Mouse (Mus musculus): ENCODE results near the gene Pla2g7.
"Not testable (repeated sequence)": the region's sequence is repeated elsewhere in the genome, so short reads cannot be mapped to it uniquely, and the experiment has no call there.

Pla2g7 gene

DNA sequence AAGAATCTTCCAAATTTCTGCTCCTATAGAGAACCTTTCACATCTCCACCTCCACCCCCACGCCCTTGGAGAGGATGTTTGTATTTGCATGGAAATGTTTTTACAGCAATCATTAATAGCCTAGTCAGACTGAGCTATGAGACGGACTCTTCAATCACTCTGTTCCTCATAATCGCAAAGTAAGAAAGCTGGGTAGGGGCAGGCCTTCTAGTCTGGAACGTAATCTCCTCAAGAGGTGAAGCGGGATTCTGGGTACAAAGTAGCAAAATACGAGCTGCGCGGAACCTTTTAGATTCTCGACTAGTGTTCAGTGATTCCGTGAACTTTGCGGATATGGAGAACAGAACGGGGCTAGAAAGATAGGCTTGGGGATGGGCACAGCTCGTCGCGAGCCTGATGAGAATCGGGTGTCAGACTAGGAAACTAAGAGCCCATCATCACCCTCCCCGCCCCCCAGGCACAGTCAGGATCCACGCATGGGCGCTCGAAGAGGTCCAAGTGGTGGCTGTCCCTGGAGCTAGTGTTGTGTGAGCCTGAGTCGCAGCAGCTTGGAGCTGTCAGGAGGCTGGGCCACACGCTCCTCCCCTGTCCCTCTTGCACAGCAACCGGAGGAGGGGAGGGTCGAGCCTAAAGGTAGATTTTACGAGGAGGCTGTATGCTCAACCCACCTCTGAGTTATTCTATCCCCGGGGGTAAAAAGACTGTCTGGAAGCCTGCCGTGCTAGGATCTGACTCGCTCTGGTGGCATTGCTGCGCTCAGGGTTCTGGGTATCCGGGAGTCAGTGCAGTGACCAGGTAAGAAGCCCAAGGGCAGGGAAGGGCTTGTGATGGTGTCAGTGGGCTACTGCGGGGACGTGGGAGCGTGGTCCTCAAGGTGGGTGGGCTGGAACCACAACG lies at the start of gene Pla2g7:
Gene Pla2g7, plus strand, starts transcription at position 107 of the 897 bp plus-strand sequence.
- DNase-seq (ENCODE audit: low spot score in 2 of 2), result peak; percentile 64 to 66

DNA sequence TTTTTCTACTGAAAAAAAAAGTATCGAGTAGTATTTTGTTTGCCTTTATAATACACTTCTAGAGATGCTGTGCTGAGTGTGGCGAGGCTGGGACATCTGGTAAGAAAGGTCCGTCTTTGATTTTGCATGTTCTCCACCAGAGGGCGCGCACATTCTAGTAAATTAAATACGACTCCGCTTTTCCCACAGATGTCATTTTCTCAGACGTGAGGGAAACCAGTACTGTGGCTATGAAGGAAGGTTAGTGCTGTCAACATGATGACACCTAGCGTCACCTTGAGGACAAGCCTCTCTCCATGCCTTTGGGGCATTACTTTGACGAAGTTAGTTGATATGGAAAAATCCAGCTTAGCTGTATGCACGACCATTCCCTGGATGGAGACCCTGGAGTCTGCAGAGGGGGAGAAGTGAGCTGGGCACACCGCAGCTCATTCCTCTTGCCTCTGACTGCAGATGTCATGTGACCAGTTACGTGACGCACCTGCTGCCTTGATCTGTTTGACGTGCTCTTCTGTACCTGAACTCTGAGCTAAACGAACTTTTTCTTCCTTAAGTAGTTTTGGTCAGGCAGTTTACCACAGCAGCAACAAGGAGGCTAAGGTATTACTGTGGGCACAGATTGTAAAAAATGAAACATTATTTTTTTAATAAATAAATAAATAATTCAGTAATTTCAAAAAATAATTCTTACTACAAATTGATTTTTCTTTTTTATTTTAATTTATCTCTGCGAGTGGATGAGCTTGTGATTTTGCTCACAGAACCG lies 49.1 kb upstream of the Pla2g7 start:
- peak; percentile 70 to 88 for DNase-seq (ENCODE audit: low spot score in 2 of 2)

- no peak for DNase-seq (ENCODE audit: low spot score in 2 of 2)
Measured at GRCm38 (mm10) chr17:43520166-43520565, 47.7 kb upstream of the Pla2g7 start.

DNA sequence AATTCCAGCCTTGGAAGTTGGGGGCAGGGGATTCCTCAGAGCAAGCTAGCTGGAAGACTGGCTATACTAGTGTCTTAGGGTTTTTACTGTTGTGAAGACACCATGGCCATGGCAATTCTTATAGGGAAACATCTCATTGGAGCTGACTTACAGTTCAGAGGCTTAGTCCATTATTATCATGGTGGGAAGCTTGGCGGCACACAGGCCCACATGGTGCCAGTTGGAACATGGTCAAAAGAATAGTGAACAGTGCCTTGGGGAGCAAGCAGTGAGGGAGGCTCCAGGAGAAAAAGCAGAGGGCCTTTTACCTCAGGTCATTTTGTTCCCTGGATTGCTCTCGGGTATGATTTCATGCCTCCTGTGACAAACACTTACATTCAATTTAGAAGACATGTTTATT lies 37.4 kb upstream of the Pla2g7 start:
- DNase-seq (ENCODE audit: low spot score in 2 of 2), result peak; percentile 48 to 52

GRCm38 (mm10) chr17:43531192-43531591 lies 36.7 kb upstream of the Pla2g7 start:
- no peak for DNase-seq (ENCODE audit: low spot score in 2 of 2)

DNA sequence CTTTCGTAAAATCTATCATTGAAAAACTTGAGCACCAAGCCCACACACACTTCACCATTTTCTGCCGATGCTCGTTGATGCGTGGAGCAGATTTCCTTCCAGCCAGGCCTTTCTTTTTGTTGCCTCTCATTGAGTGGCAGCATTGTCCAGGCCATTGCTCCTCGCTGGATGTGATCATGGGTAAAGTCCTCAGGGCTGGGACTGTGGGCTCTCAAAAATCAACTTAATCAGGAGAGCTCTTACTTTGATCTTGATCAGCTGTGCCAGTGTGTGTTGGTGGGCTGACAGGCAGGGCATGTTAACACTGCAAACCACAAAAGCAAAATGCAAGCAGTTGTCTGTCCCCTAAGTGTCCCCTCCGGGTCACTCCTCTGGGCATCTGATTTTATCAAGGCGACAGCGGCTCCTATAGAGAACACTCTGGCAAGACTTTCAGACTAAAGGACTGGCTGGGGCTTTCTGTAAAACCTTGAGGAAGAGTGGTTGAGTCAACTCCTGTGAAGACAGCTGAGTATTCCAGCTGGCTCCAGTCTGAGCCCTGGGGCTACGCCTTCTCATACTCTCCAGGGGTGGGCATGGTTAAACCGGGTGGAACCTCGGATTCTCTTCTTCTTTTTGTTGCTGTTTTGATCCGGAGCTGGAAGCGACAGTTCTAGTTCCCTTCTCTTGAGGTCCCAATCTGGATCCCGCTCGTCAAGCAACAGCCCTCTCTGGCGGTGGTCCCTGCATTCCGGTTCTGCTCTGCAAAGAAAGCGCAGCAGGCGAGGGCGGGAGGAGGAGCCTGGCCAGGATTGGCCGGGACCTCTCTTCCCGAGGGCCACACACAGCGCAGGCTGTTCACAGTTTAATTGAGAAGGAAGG lies 33.3 kb upstream of the Pla2g7 start:
- peak; percentile 52 to 72 for DNase-seq (ENCODE audit: low spot score in 2 of 2)

DNA sequence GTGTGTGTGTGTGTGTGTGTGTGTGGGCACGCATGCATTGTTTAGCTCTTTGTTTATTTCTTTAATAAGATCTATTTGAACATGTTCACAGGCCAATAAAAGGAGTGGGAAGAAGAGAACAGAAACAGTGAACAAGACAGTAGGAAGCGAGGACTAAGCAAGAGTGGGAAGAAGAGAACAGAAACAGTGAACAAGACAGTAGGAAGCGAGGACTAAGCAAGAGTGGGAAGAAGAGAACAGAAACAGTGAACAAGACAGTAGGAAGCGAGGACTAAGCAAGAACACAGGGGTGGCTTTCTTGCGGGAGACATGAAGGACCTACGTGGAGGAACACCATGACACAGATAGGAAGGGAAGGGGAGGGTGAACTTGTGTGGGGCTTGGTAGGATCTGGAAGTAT lies 31.1 kb upstream of the Pla2g7 start:
- DNase-seq (ENCODE audit: low spot score in 2 of 2), result not testable (repeated sequence)

GRCm38 (mm10) chr17:43538767-43539166 lies 29.1 kb upstream of the Pla2g7 start:
- DNase-seq (ENCODE audit: low spot score in 2 of 2), result no peak

- DNase-seq (ENCODE audit: low spot score in 2 of 2), result no peak
Measured at GRCm38 (mm10) chr17:43543539-43543938, 24.4 kb upstream of the Pla2g7 start, which contains the start of gene Ankrd66. Gene Ankrd66 (minus strand): TSS chr17:43543639.

DNA sequence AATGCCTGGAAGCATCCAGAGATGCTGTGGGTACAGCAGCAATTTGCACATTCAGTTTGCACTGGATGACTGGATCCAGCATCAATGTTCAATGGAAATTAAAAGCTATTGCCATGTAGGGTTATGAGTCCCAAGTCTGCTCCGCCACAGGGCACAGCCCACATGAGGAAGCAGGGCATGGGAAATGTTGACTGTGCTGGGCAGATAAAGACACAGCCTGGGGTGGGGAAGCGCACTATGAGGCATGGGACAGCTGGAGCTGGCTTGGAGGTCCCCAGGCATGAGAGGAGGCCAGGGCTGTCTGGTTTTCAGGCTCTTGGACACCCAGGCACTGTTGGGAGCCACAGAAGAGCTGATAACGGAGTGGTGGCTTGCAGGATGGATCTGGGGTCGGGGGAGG lies 23.9 kb upstream of the Pla2g7 start:
- no peak for DNase-seq (ENCODE audit: low spot score in 2 of 2)

- no peak for DNase-seq (ENCODE audit: low spot score in 2 of 2)
Measured at GRCm38 (mm10) chr17:43551122-43551630, 16.7 kb upstream of the Pla2g7 start.

- DNase-seq (ENCODE audit: low spot score in 2 of 2), result no peak
Measured at GRCm38 (mm10) chr17:43554516-43555403, 13.1 kb upstream of the Pla2g7 start.

DNA sequence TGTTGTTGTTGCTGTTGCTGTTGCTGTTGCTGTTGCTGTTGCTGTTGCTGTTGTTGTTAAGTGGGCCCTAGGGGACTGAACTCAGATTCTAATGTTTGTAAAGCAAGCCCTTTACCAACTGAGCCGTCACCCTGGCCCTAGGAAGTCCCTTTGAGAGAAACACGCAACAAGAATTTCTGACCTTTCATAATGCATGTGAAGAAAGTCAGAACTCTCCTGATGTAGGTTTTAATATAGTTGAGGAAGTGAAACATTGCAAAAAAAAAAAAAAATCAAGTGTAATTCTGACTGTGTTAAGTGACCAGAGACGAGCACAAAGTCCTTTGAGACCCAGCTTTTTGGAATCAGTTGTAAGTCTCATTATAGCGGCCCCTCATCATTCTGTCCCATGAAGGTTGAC lies 10.8 kb upstream of the Pla2g7 start:
- no peak for DNase-seq (ENCODE audit: low spot score in 2 of 2)

- DNase-seq (ENCODE audit: low spot score in 2 of 2), result peak; percentile 81 to 88
Measured at GRCm38 (mm10) chr17:43557541-43558090, 10.3 kb upstream of the Pla2g7 start.

GRCm38 (mm10) chr17:43558678-43559077 lies 9.2 kb upstream of the Pla2g7 start:
- no peak for DNase-seq (ENCODE audit: low spot score in 2 of 2)

DNA sequence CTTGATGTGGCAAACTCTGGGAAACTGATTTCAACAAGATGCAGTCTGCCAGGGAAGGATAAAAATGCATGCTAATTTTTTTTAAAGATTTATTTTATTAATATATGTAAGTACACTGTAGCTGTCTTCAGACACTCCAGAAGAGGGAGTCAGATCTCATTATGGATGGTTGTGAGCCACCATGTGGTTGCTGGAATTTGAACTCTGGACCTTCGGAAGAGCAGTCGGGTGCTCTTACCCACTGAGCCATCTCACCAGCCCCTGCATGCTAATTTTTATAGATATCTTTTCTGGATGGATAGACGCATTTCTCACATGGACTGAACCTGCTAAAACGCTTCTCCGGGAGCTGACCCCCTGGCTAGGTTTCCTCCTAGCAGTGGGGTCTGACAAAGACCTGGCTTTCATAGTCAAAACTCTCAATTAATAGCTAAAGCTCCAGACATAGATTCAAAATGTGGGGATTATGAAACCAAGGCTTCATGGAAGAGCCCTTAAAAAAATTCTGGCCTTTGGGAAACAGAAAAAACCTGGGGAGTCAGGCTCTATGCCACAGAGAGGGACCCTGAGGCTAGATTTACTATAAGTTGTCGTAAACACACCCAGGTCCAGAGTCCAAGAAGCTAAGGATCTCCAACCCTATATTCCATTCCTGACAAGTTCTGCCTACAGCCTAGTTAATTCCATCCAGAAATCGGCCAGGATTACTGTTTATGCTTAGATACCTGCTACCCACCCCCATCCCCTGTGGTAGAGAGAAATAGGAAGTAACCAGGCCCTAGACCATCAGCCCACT lies 4.5 kb upstream of the Pla2g7 start:
- no peak for DNase-seq (ENCODE audit: low spot score in 2 of 2)

- no peak for DNase-seq (ENCODE audit: low spot score in 2 of 2)
Measured at GRCm38 (mm10) chr17:43567593-43567991, 306 bp upstream of the Pla2g7 start.

DNA sequence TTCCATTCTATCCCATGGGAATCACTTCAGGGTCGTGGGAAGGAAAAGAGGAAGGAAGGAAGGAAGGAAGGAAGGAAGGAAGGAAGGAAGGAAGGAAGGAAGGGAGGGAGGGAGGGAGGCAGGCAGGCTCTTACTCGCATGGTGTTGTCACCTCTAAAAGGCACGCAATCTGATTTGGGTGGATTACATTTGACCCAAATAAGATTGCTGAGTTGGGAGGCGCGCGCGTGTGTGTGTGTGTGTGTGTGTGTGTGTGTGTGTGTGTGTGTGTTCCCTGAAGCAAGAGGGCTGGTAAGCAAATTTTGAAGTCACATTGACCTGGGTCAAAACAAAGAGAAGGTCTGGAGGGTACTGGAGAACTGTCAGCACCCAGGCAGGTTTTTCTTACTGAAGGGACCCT lies 1.4 kb downstream of the Pla2g7 start:
- no peak for DNase-seq (ENCODE audit: low spot score in 2 of 2)

GRCm38 (mm10) chr17:43573624-43574073 lies 5.8 kb downstream of the Pla2g7 start:
- no peak for DNase-seq (ENCODE audit: low spot score in 2 of 2)
